Mouse (Mus musculus) liver, embryonic 11.5 days (tissue): ENCODE measurements around the gene Tnik. TPM values are rescaled to one million over a fixed set of nuclear protein-coding genes. Genes with fewer than 3 reads are reported as not detected.

Source experiments
- ATAC-seq: fragments of 200-750 bp; cut with Nextera tagmentation; replicated peaks from 2 replicates; pipeline ENCODE4 v1.8.0; 2017; ENCODE audit warnings: moderate number of reproducible peaks, mild to moderate bottlenecking, moderate TSS enrichment, moderate library complexity; ENCODE audit not compliant: low FRiP score
- DNase-seq: peaks from one replicate; pipeline ENCODE4 v3.0.0-alpha.2; 2017; ENCODE audit warnings: low spot score
- H3K27ac ChIP-seq: fragments of 300-500 bp; sonication (generic); 2 replicates; pipeline ENCODE4 v1.5.1; 2014; ENCODE audit warnings: mild to moderate bottlenecking, low read depth, low read length, control low read depth
- H3K27me3 ChIP-seq: fragments of 300-500 bp; sonication (generic); replicated peaks from 2 replicates; pipeline ENCODE4 v1.6.1; 2014; ENCODE audit warnings: low read length, mixed read lengths; ENCODE audit not compliant: control insufficient read depth, insufficient read depth
- H3K36me3 ChIP-seq: fragments of 300-500 bp; sonication (generic); 2 replicates; pipeline ENCODE4 v1.6.1; 2014; ENCODE audit warnings: mild to moderate bottlenecking, low read length, moderate library complexity, mixed read lengths; ENCODE audit not compliant: control insufficient read depth, insufficient read depth
- H3K4me1 ChIP-seq: fragments of 300-500 bp; sonication (generic); replicated peaks from 2 replicates; pipeline ENCODE4 v1.6.1; 2014; ENCODE audit warnings: low read length, mixed read lengths; ENCODE audit not compliant: control insufficient read depth, insufficient read depth
- H3K4me2 ChIP-seq: fragments of 300-500 bp; sonication (generic); 2 replicates; pipeline ENCODE4 v1.6.1; 2014; ENCODE audit warnings: mild to moderate bottlenecking, control low read depth, moderate library complexity
- H3K4me3 ChIP-seq: fragments of 300-500 bp; sonication (generic); 2 replicates; pipeline ENCODE4 v1.5.1; 2014; ENCODE audit warnings: low read depth, low read length, control low read depth
- H3K9ac ChIP-seq: fragments of 300-500 bp; sonication (generic); 2 replicates; pipeline ENCODE4 v1.6.1; 2014; ENCODE audit warnings: low read depth, low read length, control low read depth
- H3K9me3 ChIP-seq: fragments of 300-500 bp; sonication (generic); 2 replicates; pipeline ENCODE4 v1.6.1; 2016; ENCODE audit warnings: low read length, inconsistent platforms, mixed read lengths; ENCODE audit not compliant: control insufficient read depth
- WGBS: fragments of 180-500 bp; shearing (Covaris S2); extraction: QIAGEN DNeasy Blood & Tissue Kit; methylation state at CpG from one replicate; pipeline ENCODE4 v1.1.7; 2014; 5-methylcytosine and 5-hydroxymethylcytosine counted together
- microRNA-seq: library from miRNA; unstranded; fragments of <30 nt; microRNA quantifications from one replicate; pipeline ENCODE4, GENCODE M21; 2017; ENCODE audit warnings: borderline number of aligned reads
- polyA plus RNA-seq: library from polyadenylated mRNA; unstranded; fragments of >200 nt; fragmentation: Nextera tagmentation; extraction: Ambion mirVana; gene quantifications from 2 replicates; pipeline ENCODE4 v1.2.1, GENCODE M21; 2014

Gene Tnik
- polyA plus RNA-seq, 1 experiment from 2014 or later = 11.8 TPM

GRCm38 (mm10) chr3:28721838-28722237 is 458.8 kb downstream of the Tnik start:
- no peaks in the 10 kb centered on the region for H3K36me3 ChIP-seq
- H3K9me3 ChIP-seq = no peaks in the 10 kb centered on the region
- H3K4me3 ChIP-seq = no peak overlapping the region
- ATAC-seq (no peak; the same call in 1 of the 2 replicates), DNase-seq (no peak)
- 53% methylated on average over 7 of the region's 7 CpGs for WGBS
- H3K9ac ChIP-seq = no peak overlapping the region
- H3K27ac ChIP-seq = peak overlapping the region; percentile 28; the same call in 1 of the 2 replicates
- H3K4me1 ChIP-seq = peaks cover 3% of the 10 kb centered on the region; the same call in 1 of the 2 replicates
- H3K27me3 ChIP-seq = no peaks in the 10 kb centered on the region
- no peak overlapping the region for H3K4me2 ChIP-seq

- H3K4me3 ChIP-seq = no peak overlapping the region
- no peak overlapping the region for H3K9ac ChIP-seq
- no peak overlapping the region for H3K4me2 ChIP-seq
- no peak; the same call in 1 of the 2 replicates for ATAC-seq
- peaks cover 3% of the 10 kb centered on the region; the same call in 1 of the 2 replicates for H3K4me1 ChIP-seq
- no peak for DNase-seq
- H3K36me3 ChIP-seq = no peaks in the 10 kb centered on the region
- no peak overlapping the region for H3K27ac ChIP-seq
- no peaks in the 10 kb centered on the region for H3K9me3 ChIP-seq
- no peaks in the 10 kb centered on the region for H3K27me3 ChIP-seq
Measured at GRCm38 (mm10) chr3:28722531-28722930, 459.5 kb downstream of the Tnik start.

- Histone ChIP-seq H3K9ac (no peak overlapping the region), H3K4me1 (peaks cover 3% of the 10 kb centered on the region; the same call in 1 of the 2 replicates), H3K27me3 (no peaks in the 10 kb centered on the region), H3K36me3 (no peaks in the 10 kb centered on the region), H3K4me2 (no peak overlapping the region), H3K9me3 (no peaks in the 10 kb centered on the region), H3K27ac (no peak overlapping the region), H3K4me3 (no peak overlapping the region)
- 48% methylated on average over 6 of the region's 6 CpGs for WGBS
- DNase-seq (no peak), ATAC-seq (no peak)
Measured at GRCm38 (mm10) chr3:28723534-28723933, 460.5 kb downstream of the Tnik start.

GRCm38 (mm10) chr3:28725203-28725602 is 462.2 kb downstream of the Tnik start:
- H3K4me1 ChIP-seq = peaks cover 3% of the 10 kb centered on the region; the same call in 1 of the 2 replicates
- no peaks in the 10 kb centered on the region for H3K9me3 ChIP-seq
- DNase-seq (no peak), ATAC-seq (peak; percentile 58; the same call in 1 of the 2 replicates)
- H3K9ac ChIP-seq = no peak overlapping the region
- H3K27me3 ChIP-seq = no peaks in the 10 kb centered on the region
- H3K4me2 ChIP-seq = no peak overlapping the region
- H3K36me3 ChIP-seq = no peaks in the 10 kb centered on the region
- H3K27ac ChIP-seq = no peak overlapping the region
- H3K4me3 ChIP-seq = no peak overlapping the region
- WGBS = 82% methylated on average over 13 of the region's 13 CpGs

Small RNA genes within 50 kb of the gene (microRNA-seq; reads per million reads assigned to microRNA genes)
- not detected for gene Mir466q
